Mouse (Mus musculus): ENCODE results near the gene Exosc10. TPM values are rescaled to one million over a fixed set of nuclear protein-coding genes. Genes with fewer than 3 reads are reported as not detected.

The Exosc10 gene
- 9.4 and 17.3 TPM in 2 replicates for total RNA-seq (2015; ENCODE audit: low replicate concordance)
- 11.2 and 16.9 TPM in 2 replicates for total RNA-seq (2017; ENCODE audit: low replicate concordance)

GRCm38 (mm10) chr4:148558297-148559000 lies at the start of gene Exosc10:
Gene Exosc10, plus strand, starts transcription at chr4:148558429.
- ATAC-seq (replicated peaks; ENCODE audit: low FRiP score, poor library complexity, severe bottlenecking) = peak; percentile 98

GRCm38 (mm10) chr4:148509450-148510084 lies 48.7 kb upstream of the Exosc10 start:
- ATAC-seq (replicated peaks; ENCODE audit: low FRiP score, poor library complexity, severe bottlenecking) = no peak

DNA sequence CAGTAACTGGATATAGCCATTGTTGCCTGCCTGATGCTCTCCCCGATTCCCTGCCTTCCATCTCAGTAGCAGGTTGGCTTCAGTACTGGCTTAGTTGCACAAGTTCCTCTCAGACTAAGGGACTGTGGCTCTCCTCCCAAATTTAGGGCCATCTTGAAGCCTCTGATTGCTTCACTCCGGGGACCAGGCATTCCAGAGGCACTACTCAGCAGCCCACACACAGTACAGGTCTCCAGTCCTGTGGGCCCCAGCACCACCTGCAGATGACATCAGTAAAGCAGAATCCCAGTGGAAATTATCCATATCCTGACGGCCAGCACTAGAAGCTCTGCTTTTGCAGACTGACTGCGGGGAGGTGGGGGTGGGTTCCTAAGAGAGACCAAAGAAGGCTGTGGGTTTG lies 47.5 kb upstream of the Exosc10 start:
- ATAC-seq (replicated peaks; ENCODE audit: low FRiP score, poor library complexity, severe bottlenecking) = no peak

GRCm38 (mm10) chr4:148511334-148511733 lies 46.9 kb upstream of the Exosc10 start:
- ATAC-seq (replicated peaks; ENCODE audit: low FRiP score, poor library complexity, severe bottlenecking) = no peak

- no peak for ATAC-seq (replicated peaks; ENCODE audit: low FRiP score, poor library complexity, severe bottlenecking)
These were observed 45.1 kb upstream of the Exosc10 start for GRCm38 (mm10) chr4:148513021-148513559.

- ATAC-seq (replicated peaks; ENCODE audit: low FRiP score, poor library complexity, severe bottlenecking) = no peak
These were observed 42.9 kb upstream of the Exosc10 start for GRCm38 (mm10) chr4:148515313-148515712.

DNA sequence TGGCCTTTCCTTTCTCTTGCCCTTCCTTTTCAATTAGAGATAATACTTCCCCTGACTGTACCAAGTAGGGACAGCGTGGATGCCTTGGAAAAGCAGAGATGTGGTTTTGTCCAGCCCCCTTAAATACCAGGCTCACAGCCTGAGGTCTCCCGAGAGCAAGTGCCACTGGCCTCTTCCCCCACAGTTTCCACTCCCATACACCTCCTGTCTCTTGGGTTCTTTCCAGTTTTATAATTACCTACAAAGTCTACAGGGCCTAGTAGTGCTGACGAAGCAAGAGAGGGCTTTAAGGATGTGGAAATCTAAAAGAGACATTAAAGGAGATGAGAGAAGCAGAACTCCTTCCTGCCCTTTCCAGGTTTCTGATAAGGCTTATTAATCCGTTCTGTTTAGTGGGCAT lies 40.4 kb upstream of the Exosc10 start:
- no peak for ATAC-seq (replicated peaks; ENCODE audit: low FRiP score, poor library complexity, severe bottlenecking)

DNA sequence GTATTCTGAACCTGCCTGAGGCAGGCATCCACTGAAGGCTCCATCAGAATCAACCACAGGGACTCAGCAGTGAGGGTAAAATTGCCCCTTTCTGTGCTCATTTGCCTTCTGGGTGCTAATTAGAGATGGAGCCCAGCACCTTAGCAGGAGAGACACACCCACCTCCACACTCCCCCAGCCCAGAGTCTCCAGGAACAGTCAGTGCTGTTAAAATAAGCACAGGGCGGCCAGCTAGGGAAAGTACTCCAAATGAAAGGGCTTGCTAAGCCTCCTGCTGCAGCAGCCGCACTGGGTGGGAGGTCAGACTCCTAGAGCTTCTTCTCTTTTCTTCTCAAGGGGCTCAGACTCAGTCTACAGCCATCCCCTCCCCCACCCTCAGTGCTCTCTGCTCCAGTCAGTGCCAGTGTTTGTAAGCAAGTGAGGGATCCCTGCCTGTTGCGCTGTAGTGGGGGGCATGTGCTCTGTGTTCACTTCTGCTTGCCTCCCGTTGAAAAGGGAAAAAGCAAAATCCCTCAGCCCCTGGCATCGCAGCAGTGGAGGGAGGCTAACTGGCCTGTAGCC lies 39.9 kb upstream of the Exosc10 start:
- no peak for ATAC-seq (replicated peaks; ENCODE audit: low FRiP score, poor library complexity, severe bottlenecking)

DNA sequence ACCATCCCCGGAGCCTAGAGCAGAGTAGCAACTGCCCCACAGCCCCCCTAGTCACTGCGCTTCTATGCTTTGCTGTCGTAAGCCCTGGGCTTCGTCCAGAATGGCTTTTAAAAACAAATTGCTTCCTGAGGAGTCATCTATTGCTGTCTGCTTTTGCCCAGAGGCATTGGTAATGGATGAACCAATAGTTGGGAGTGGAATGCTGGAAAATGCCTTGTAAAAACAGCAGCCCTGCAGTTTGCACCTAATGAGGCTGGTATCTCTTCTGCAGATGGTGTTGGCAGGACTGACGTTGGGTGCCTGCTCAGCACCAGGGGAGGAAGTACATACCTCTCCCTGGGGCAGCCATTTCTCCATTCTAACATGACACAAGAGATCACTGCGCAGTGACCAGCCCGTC lies 34.7 kb upstream of the Exosc10 start:
- no peak for ATAC-seq (replicated peaks; ENCODE audit: low FRiP score, poor library complexity, severe bottlenecking)

GRCm38 (mm10) chr4:148527158-148527910 lies 30.9 kb upstream of the Exosc10 start:
- no peak for ATAC-seq (replicated peaks; ENCODE audit: low FRiP score, poor library complexity, severe bottlenecking)

- no peak for ATAC-seq (replicated peaks; ENCODE audit: low FRiP score, poor library complexity, severe bottlenecking)
These were observed 27.9 kb upstream of the Exosc10 start for GRCm38 (mm10) chr4:148530351-148530750.

DNA sequence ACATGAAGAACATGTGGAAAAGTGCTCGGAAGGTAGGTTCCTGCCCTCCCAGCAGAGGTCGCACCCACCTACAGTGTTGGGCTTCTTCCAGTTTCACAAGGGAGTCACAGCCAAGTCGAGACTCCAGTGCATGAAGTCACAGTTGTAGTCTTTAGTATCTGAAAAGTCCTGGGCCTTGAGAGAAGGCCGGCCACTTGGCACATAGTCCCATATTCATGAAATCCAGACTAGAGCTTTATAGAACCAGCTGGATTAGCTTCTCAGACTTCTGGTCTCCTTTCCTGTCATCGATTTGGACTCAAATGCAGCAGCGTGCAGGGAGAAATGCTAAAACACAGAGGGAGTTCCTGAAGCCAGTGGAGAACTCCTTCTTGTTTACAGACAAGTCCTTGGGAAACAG lies 27.5 kb upstream of the Exosc10 start:
- ATAC-seq (replicated peaks; ENCODE audit: low FRiP score, poor library complexity, severe bottlenecking) = no peak

DNA sequence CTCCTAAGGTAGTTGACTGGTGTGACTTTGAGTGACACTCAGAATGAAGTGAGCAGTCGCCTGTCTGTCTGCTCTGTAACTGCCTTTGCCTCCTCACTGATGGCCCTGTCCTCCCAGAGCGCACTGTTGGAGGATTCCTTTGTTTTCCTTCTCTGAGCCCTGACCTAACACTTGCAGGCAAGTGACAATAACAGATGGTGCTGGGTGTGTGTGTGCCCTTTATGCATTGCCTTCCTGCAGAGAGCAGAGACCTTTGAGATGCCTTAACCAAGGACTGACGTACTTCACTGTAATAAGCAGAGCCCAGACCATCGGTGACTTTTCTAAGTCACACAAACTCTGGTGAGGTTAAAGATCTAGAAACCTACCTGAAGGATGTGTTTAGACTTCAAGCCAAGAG lies 26.9 kb upstream of the Exosc10 start:
- ATAC-seq (replicated peaks; ENCODE audit: low FRiP score, poor library complexity, severe bottlenecking) = no peak

DNA sequence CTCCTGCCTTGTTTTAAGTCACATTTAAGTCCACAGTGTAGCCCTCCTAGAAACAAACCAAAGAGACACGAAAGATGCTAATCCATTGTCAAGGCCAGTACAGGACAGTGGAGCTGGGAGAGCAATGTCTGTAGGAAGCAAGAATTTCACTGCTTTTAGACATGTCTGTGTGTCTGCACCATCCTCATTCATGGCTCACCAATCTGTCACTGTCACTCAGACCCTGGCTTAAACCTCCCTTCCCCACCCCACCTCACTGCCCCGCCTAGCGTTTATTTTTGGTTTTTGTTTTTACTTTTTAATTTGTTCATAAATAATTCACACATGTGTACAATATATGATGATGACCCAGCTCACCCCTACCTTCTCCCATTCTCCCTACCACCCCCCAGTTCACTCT lies 25.7 kb upstream of the Exosc10 start:
- no peak for ATAC-seq (replicated peaks; ENCODE audit: low FRiP score, poor library complexity, severe bottlenecking)

- ATAC-seq (replicated peaks; ENCODE audit: low FRiP score, poor library complexity, severe bottlenecking) = no peak
These were observed 24.5 kb upstream of the Exosc10 start for GRCm38 (mm10) chr4:148533613-148534328.

GRCm38 (mm10) chr4:148535876-148536275 lies 22.4 kb upstream of the Exosc10 start:
- ATAC-seq (replicated peaks; ENCODE audit: low FRiP score, poor library complexity, severe bottlenecking) = no peak

GRCm38 (mm10) chr4:148549106-148549505 lies 9.1 kb upstream of the Exosc10 start:
- no peak for ATAC-seq (replicated peaks; ENCODE audit: low FRiP score, poor library complexity, severe bottlenecking)

- ATAC-seq (replicated peaks; ENCODE audit: low FRiP score, poor library complexity, severe bottlenecking) = peak; percentile 46
These were observed 463 bp upstream of the Exosc10 start for GRCm38 (mm10) chr4:148557766-148558165.

DNA sequence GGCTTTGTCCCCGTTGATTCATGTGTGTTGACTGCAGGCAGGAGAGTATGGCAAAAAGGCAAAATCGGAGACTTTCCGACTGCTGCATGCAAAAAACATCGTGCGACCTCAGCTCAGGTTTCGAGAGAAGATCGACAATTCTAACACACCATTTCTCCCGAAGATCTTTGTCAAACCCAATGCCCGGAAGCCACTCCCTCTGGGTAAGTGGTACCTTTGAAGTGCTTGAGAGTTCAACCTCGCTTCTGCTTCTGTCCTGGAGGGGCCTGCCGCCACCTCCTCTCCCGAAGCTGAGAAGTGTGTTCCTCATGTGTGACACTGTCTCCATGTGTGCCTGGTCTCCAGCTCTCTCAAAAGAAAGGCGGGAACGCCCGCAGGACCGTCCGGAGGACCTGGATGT lies 4.4 kb downstream of the Exosc10 start:
- ATAC-seq (replicated peaks; ENCODE audit: low FRiP score, poor library complexity, severe bottlenecking) = no peak

- ATAC-seq (replicated peaks; ENCODE audit: low FRiP score, poor library complexity, severe bottlenecking) = no peak
These were observed 5.4 kb downstream of the Exosc10 start for GRCm38 (mm10) chr4:148563595-148563994.

All from erythroblast, adult 5-6 weeks (primary cell).